Mouse (Mus musculus) spleen, postnatal 36 days (tissue): ENCODE measurements around the gene Ankrd33b.
A peak's percentile ranks its signal among the peaks of the same experiment; 100 is the strongest.

Source experiments
- DNase-seq, 2 experiments: peaks; one replicate each; pipeline ENCODE4 v3.0.0; 2022; ENCODE audit warnings: low spot score in 2 of 2, mixed read lengths in 1 of 2

The Ankrd33b gene

GRCm38 (mm10) chr15:31368556-31368955 lies 1.0 kb upstream of the Ankrd33b start:
- no peak for DNase-seq

- DNase-seq: no peak
These were observed 688 bp downstream of the Ankrd33b start for GRCm38 (mm10) chr15:31366596-31367480.

GRCm38 (mm10) chr15:31365720-31366591 lies 1.6 kb downstream of the Ankrd33b start:
- DNase-seq: no peak

- peak; percentile 54 to 66 for DNase-seq
These were observed 2.3 kb downstream of the Ankrd33b start for GRCm38 (mm10) chr15:31365041-31365719.

DNA sequence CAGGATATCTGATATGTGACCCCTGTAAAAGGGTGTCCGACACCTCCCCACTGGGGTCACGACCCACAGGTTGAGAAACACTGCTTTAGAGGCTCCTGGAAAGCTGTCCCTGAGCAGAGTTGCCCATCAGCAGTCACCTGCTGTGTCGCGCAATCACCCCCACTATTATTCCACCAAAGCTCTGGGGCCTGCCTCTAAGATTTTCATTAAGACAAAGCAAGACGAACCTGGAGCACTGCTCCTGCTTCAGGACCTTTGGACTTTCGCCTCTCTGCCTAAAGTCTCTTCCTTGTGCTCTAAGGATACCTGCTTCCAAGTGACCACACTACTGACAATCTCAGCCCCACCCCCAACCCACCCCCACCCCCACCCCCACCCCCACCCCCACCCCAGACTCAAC lies 3.1 kb downstream of the Ankrd33b start:
- DNase-seq: no peak

DNA sequence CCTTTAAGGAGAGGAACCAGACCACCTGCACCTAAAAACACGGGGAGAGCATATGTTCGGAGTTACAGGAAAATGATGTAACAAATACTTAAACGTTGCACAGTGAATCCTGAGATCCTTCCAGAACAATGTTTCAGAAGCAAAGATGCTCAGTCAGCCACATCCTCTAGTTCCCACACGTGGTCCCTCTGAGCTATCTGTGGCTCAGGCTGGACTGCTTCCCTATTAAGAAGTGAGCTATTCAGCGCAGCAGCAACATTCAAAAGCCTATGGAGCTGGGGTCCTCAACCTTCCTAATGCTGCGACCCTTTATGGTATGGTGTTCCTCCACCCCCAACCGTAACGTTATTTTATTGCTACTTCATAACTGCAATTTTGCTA lies 3.6 kb downstream of the Ankrd33b start:
- DNase-seq: no peak

- no peak for DNase-seq
These were observed 4.1 kb downstream of the Ankrd33b start for GRCm38 (mm10) chr15:31363241-31363980.

GRCm38 (mm10) chr15:31361259-31361853 lies 6.2 kb downstream of the Ankrd33b start:
- no peak for DNase-seq

DNA sequence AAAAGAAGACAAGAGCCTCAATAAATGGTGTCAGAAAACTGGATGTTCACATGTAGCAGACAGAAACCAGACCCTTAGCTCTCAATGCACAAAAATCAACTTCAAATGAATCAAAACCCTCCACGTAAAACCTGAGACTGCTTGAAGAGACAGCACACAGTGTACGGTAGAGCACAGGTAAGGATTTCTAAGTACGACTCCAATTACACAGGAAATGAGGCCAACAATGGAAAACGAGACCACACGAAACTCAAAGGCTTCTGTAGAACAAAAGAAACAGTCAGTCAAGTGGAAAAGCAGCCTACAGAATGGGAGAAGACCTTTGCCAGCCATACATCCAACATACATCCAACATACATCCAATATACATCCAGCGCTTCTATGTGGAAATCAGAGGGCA lies 6.9 kb downstream of the Ankrd33b start:
- DNase-seq: no peak

DNA sequence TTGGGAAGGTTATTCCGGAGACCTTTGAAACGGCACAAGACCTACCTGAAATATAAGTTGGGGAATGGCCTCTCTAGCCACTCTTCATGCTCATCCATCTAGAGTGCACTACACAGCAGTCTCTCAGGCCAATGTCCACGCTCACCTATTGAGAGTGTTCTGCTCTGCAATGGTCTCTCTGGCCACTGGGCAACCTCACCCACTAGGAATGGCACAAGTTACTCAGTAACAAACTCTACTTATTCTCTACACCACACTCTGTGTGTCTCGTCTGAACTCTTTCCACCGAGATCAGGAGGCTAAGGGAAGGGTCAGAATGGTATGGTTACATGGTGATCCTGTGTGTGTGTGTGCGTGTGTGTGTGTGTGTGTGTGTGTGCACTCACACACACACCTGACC lies 7.7 kb downstream of the Ankrd33b start:
- no peak for DNase-seq

DNA sequence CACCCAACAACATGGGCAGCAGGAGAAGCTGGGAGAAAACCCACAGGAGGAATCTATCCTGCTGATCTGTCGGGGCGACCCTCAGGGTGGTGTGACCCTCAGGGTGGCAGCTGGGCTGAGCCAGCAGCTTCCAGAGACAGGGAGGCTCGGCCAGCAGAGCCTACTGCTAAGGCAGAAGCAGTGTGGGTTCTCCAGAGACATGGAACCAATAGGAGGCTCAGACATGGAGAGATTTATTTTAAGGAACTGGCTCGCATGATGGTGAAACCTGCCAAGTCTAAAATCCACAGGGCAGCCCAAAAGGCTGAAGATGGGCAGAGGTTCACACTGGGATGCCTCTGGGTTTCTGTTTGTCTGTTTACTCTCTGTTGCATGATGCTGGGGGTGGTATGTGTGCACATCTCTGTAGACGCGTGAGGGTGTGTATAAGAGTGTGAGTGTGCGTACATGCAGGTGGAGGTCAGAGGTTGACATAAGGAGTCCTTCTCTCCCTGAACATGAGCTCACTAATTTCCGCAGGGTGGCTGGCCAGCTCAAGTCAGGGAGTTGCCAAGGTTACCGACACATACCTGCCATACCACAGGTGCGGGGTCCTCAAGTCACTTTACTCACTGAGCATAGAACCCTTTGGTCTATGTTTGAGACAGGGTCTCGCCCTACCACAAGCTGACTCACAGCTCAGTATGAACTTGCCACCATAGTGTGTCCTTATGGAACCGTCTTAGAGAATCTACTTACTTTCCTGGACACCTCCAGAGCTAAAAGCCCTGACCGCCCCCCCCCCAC lies 14.8 kb downstream of the Ankrd33b start:
- no peak for DNase-seq

GRCm38 (mm10) chr15:31349810-31350341 lies 17.6 kb downstream of the Ankrd33b start:
- no peak for DNase-seq

DNA sequence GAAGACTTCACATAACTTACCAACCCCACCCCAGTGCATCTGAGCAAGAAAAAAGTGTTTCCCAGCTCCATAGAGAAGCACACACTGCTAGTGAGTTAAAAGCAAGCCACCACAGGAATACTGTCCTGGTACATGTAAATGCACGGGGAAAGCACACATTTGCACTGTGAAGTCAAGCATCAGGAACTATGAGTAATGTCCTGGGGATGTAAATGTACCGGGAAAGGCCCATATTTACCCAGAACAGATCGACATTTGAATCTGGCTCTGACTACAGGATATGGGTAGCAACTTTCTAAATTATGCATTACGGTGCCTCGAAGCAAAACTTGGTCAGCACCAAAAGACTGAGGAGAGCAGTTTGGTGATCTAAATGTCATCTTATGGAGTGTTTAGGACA lies 18.5 kb downstream of the Ankrd33b start:
- DNase-seq: no peak

DNA sequence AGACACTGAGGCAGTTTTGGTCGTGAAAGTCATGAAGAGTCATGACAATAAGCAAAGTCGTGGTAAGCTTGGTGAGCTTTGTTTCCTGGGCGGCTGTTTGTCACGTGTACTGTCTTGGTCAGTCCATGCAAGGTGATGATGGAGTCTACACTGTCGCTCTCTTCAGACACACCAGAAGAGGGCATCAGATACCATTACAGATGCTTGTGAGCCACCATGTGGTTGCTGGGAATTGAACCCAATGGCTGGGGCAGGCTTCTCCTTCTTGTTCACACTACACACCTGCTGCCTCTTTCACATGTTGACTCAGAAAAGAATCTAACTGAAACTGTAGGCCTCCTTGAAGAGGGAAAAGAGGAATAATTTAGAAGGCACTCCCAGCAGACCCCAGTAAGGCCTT lies 19.3 kb downstream of the Ankrd33b start:
- DNase-seq: no peak

- DNase-seq: no peak
These were observed 21.0 kb downstream of the Ankrd33b start for GRCm38 (mm10) chr15:31346508-31346907.

DNA sequence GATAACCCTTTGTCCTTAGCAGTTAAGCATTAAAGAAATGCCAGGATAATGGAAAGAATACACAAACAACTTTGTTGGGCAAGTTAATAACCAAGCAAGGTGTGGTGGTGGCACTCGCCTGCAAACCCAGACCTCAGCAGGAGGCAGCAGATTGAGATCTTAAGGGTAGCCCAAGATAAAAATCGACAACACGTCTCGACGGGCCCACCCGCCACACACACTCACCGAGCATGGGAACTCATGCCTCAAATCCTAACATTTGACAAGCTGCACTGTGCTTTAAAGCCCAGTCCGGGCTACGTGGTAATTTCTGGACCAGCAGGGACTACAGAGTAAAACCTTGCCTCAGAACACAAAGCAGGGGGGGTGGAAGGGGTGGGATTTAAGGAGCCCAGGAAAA lies 22.2 kb downstream of the Ankrd33b start:
- no peak for DNase-seq

DNA sequence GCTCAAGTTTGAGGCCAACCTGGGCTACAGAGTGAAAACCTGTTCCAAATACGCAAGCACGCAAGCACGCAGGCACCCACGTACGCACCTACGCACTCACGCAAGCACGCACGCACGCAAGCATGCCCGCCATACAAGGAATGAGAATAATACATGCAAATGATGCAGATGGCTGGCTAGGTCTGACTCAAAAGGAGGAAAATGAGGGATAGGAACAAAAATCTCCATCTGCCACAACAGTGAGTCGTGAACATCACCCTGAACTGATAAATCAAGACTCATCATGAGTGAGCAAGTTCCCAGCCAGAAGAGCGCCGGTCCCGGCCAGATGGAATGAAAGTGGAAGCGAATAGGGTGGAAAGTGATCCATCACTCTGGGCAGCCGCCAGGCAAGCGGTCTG lies 22.7 kb downstream of the Ankrd33b start:
- DNase-seq: no peak

- DNase-seq: no peak
These were observed 23.9 kb downstream of the Ankrd33b start for GRCm38 (mm10) chr15:31343602-31344001.

DNA sequence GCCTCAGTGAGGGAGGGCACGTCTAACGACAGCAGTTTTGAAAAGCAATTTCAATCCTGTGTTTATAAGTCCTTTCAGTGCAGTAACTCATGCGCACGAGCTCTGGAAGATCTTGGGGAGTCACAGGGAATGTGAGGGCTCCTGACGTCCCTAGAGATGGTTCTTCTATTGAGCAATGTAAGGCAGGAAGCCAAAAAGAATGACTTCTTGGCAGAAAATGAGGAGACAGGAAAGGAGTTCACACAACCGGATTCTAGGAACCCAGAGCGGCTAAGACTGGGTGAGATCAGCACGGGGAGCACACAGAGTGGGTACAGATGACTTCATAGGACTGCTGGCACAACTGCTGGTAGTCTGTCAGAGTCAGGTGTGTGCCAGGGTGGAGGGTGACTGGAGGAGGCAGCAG lies 25.0 kb downstream of the Ankrd33b start:
- no peak for DNase-seq

DNA sequence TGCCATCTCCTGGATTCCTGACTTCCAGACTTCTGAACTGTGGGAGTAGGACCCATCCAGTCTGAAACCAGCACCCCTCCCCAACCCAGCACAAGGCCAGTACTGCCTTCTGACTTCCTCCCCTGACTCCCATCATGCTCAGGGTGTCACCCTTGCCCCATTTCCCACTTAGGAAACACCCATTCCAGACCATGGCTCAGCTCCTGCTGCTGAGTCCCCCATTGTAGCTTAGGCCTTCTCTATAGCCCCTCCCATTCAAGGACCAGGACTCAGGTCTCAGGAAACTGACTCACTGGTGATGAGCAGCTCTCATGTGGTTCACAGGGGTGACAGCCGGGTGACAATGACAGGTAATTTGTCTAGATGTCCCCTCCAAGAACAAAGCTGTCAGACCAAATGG lies 25.5 kb downstream of the Ankrd33b start:
- DNase-seq: no peak
